Mouse (Mus musculus): ENCODE results near the gene Plxnb2. TPM values are rescaled to one million over a fixed set of nuclear protein-coding genes. Genes with fewer than 3 reads are reported as not detected.

The Plxnb2 gene
- polyA plus RNA-seq, 1 experiment from 2014 or later, result 226 TPM

- Histone ChIP-seq H3K79me2 (ENCODE audit: inconsistent target) (no peaks in the 10 kb centered on the region), H3K27ac (no peak overlapping the region), H3K36me3 (ENCODE audit: inconsistent target) (peaks cover 81% of the 10 kb centered on the region), H3K4me3 (ENCODE audit: inconsistent target) (no peak overlapping the region)
- 95% methylated on average over 9 of the region's 9 CpGs for WGBS (ENCODE audit: missing documents)
Measured at GRCm38 (mm10) chr15:89110147-89110546, 70.4 kb downstream of the Plxnb2 start.

- WGBS (ENCODE audit: missing documents), result 100% methylated on average over 1 of the region's 1 CpGs
- Histone ChIP-seq H3K36me3 (ENCODE audit: inconsistent target) (peaks cover 86% of the 10 kb centered on the region), H3K4me3 (ENCODE audit: inconsistent target) (no peak overlapping the region), H3K79me2 (ENCODE audit: inconsistent target) (no peaks in the 10 kb centered on the region), H3K27ac (no peak overlapping the region)
Measured at GRCm38 (mm10) chr15:89106976-89107375, 73.6 kb downstream of the Plxnb2 start.

- H3K27ac ChIP-seq, result no peak overlapping the region
- H3K36me3 ChIP-seq (ENCODE audit: inconsistent target), result peaks cover 86% of the 10 kb centered on the region
- 95% methylated on average over 13 of the region's 13 CpGs for WGBS (ENCODE audit: missing documents)
- no peaks in the 10 kb centered on the region for H3K79me2 ChIP-seq (ENCODE audit: inconsistent target)
- H3K4me3 ChIP-seq (ENCODE audit: inconsistent target), result no peak overlapping the region
Measured at GRCm38 (mm10) chr15:89106073-89106472, 74.5 kb downstream of the Plxnb2 start.

Other genes starting within 250 kb of the Plxnb2 start
- not detected in 3 replicates for gene Ttll8, start 226.4 kb downstream of the Plxnb2 start, polyA plus RNA-seq (2018)
- gene Mlc1, start 201.8 kb downstream of the Plxnb2 start, polyA plus RNA-seq (2018), result not detected in 3 replicates
- not detected in 3 replicates for gene Mov10l1, start 197.9 kb downstream of the Plxnb2 start, polyA plus RNA-seq (2018)
- gene Panx2, start 121.1 kb downstream of the Plxnb2 start, polyA plus RNA-seq (2018), result not detected in 3 replicates
- 23.0 to 34.3 TPM (median 32.0 TPM) in 3 replicates for gene Trabd, start 105.7 kb downstream of the Plxnb2 start, polyA plus RNA-seq (2018)
- gene Selenoo, start 91.7 kb downstream of the Plxnb2 start, polyA plus RNA-seq (2018), result 8.4 to 19.1 TPM (median 10.8 TPM) in 3 replicates
- gene Tubgcp6, start 57.7 kb downstream of the Plxnb2 start, polyA plus RNA-seq (2018), result 4.1 to 8.3 TPM (median 6.3 TPM) in 3 replicates
- gene Hdac10, start 52.1 kb downstream of the Plxnb2 start, polyA plus RNA-seq (2018), result 3.9 to 7.2 TPM (median 5.5 TPM) in 3 replicates
- 0.09 TPM in 1 of 3 replicates, not detected in the others for gene Mapk12, start 40.1 kb downstream of the Plxnb2 start, polyA plus RNA-seq (2018)
- gene Mapk11, start 31.2 kb downstream of the Plxnb2 start, polyA plus RNA-seq (2018), result 0.79 to 2.1 TPM (median 1.5 TPM) in 3 replicates
- 0.80 to 2.0 TPM (median 1.1 TPM) in 3 replicates for gene Dennd6b, start 15.7 kb upstream of the Plxnb2 start, polyA plus RNA-seq (2018)
- gene Ppp6r2, start 30.8 kb upstream of the Plxnb2 start, polyA plus RNA-seq (2018), result 15.7 to 23.8 TPM (median 17.1 TPM) in 3 replicates
- 25.5 to 41.4 TPM (median 33.6 TPM) in 3 replicates for gene Sbf1, start 134.5 kb upstream of the Plxnb2 start, polyA plus RNA-seq (2018)
- gene Adm2, start 141.9 kb upstream of the Plxnb2 start, polyA plus RNA-seq (2018), result not detected in 3 replicates
- gene Miox, start 153.6 kb upstream of the Plxnb2 start, polyA plus RNA-seq (2018), result not detected in 3 replicates
- 19.8 to 30.4 TPM (median 23.9 TPM) in 3 replicates for gene Lmf2, start 174.9 kb upstream of the Plxnb2 start, polyA plus RNA-seq (2018)
- 37.1 to 52.3 TPM (median 40.4 TPM) in 3 replicates for gene Ncaph2, start 174.9 kb upstream of the Plxnb2 start, polyA plus RNA-seq (2018)
- 8.7 to 28.2 TPM (median 22.9 TPM) in 3 replicates for gene Sco2, start 193.1 kb upstream of the Plxnb2 start, polyA plus RNA-seq (2018)
- gene Tymp, start 196.3 kb upstream of the Plxnb2 start, polyA plus RNA-seq (2018), result 0.43 to 1.6 TPM (median 0.93 TPM) in 3 replicates
- not detected in 3 replicates for gene Odf3b, start 198.5 kb upstream of the Plxnb2 start, polyA plus RNA-seq (2018)
- not detected in 3 replicates for gene Klhdc7b, start 204.1 kb upstream of the Plxnb2 start, polyA plus RNA-seq (2018)
- gene Syce3, start 229.7 kb upstream of the Plxnb2 start, polyA plus RNA-seq (2018), result not detected in 3 replicates
- gene Cpt1b, start 245.1 kb upstream of the Plxnb2 start, polyA plus RNA-seq (2018), result 0.24 to 0.79 TPM in 2 of 3 replicates, not detected in the other
- gene C730034F03Rik, start 248.8 kb upstream of the Plxnb2 start, polyA plus RNA-seq (2018), result 0.40 to 0.83 TPM (median 0.54 TPM) in 3 replicates
- 0.07 to 0.42 TPM in 2 of 3 replicates, not detected in the other for gene Gm44502, start 248.9 kb upstream of the Plxnb2 start, polyA plus RNA-seq (2018)
- 26.6 to 54.6 TPM (median 36.7 TPM) in 3 replicates for gene Chkb, start 249.1 kb upstream of the Plxnb2 start, polyA plus RNA-seq (2018)

Data from macrophage (primary cell).